Mouse (Mus musculus) MEL (cell line): Measurements from ENCODE around the gene Gm16181. TPM values are rescaled to one million over a fixed set of nuclear protein-coding genes. Genes with fewer than 3 reads are reported as not detected.

ENCODE experiments used
- DNase-seq: peaks from one replicate; pipeline ENCODE4 v3.0.0; 2011; ENCODE audit warnings: low read depth, low spot score
- H3K27ac ChIP-seq: 2 replicates; pipeline ENCODE4 v1.5.1; 2012; ENCODE audit warnings: low read depth, mild to moderate bottlenecking, control low read depth, low read length, moderate library complexity; ENCODE audit not compliant: control insufficient read depth
- H3K27me3 ChIP-seq, 2 experiments: fragments of 150-350 bp in 1 of 2; sonication (generic) in 1 of 2; 2 replicates each; pipeline ENCODE4 v1.6.1; 2012; ENCODE audit warnings: low read length in 2 of 2, mild to moderate bottlenecking in 2 of 2, improper control_type of control experiment in 1 of 2, moderate library complexity in 1 of 2; ENCODE audit not compliant: insufficient read depth in 2 of 2, control insufficient read depth in 1 of 2
- H3K36me3 ChIP-seq, 2 experiments: 2 replicates each; pipeline ENCODE4 v1.6.1; 2012 to 2014; ENCODE audit warnings: low read length in 2 of 2, improper control_type of control experiment in 1 of 2, inconsistent platforms in 1 of 2, mild to moderate bottlenecking in 1 of 2; ENCODE audit not compliant: insufficient read depth in 2 of 2, control insufficient read depth in 1 of 2
- H3K4me1 ChIP-seq, 2 experiments: fragments of 150-350 bp in 1 of 2; sonication (generic) in 1 of 2; 2 replicates each; pipeline ENCODE4 v1.6.1; 2012; ENCODE audit warnings: low read length in 2 of 2, improper control_type of control experiment in 1 of 2, mild to moderate bottlenecking in 1 of 2; ENCODE audit not compliant: insufficient read depth in 2 of 2, control insufficient read depth in 1 of 2
- H3K4me3 ChIP-seq, 2 experiments: fragments of 150-350 bp in 1 of 2; sonication (generic) in 1 of 2; 2 replicates each; pipeline ENCODE4 v1.5.1; 2012; ENCODE audit warnings: low read depth in 2 of 2, low read length in 2 of 2, mild to moderate bottlenecking in 2 of 2, moderate library complexity in 2 of 2, control low read depth in 1 of 2, improper control_type of control experiment in 1 of 2; ENCODE audit not compliant: control insufficient read depth in 1 of 2, insufficient read depth in 1 of 2
- H3K79me2 ChIP-seq: 2 replicates; pipeline ENCODE4 v1.6.1; 2012; ENCODE audit warnings: mild to moderate bottlenecking, low read length, moderate library complexity; ENCODE audit not compliant: control insufficient read depth, poor library complexity, insufficient read depth
- H3K9ac ChIP-seq: 2 replicates; pipeline ENCODE4 v1.6.1; 2012; ENCODE audit warnings: low read depth, mild to moderate bottlenecking, control low read depth, low read length, moderate library complexity; ENCODE audit not compliant: control insufficient read depth, poor library complexity, severe bottlenecking
- H3K9me3 ChIP-seq: fragments of 150-350 bp; sonication (generic); replicated peaks from 2 replicates; pipeline ENCODE4 v1.6.1; 2012; ENCODE audit warnings: mild to moderate bottlenecking, low read length, improper control_type of control experiment, moderate library complexity; ENCODE audit not compliant: insufficient read depth
- BHLHE40 ChIP-seq: IDR thresholded peaks from 2 replicates; pipeline ENCODE4 v1.6.1; 2012; ENCODE audit warnings: low read depth, mild to moderate bottlenecking, inconsistent platforms, low read length, improper control_type of control experiment, borderline replicate concordance
- CTCF ChIP-seq, 3 experiments: IDR thresholded peaks in 2 of 3; conservative IDR thresholded peaks in 1 of 3; 2 replicates each; pipeline ENCODE4 v1.5.1; 2011 to 2012; ENCODE audit warnings: low read length in 3 of 3, low read depth in 2 of 3, mild to moderate bottlenecking in 2 of 3, improper control_type of control experiment in 1 of 3, inconsistent platforms in 1 of 3, mixed read lengths in 1 of 3, moderate library complexity in 1 of 3; ENCODE audit not compliant: control insufficient read depth in 1 of 3, insufficient read depth in 1 of 3, poor library complexity in 1 of 3, severe bottlenecking in 1 of 3
- ELF1 ChIP-seq: IDR thresholded peaks from 2 replicates; pipeline ENCODE4 v1.6.1; 2014; ENCODE audit warnings: low read depth, mild to moderate bottlenecking, inconsistent platforms, low read length, improper control_type of control experiment, moderate library complexity
- EP300 ChIP-seq, 2 experiments: IDR thresholded peaks; 2 replicates each; pipeline ENCODE4 v1.6.1; 2011; ENCODE audit warnings: improper control_type of control experiment in 2 of 2, low read length in 2 of 2, low read depth in 1 of 2, mild to moderate bottlenecking in 1 of 2
- GATA1 ChIP-seq: IDR thresholded peaks from 2 replicates; pipeline ENCODE4 v1.6.1; 2011; ENCODE audit warnings: low read depth, low read length, improper control_type of control experiment
- HCFC1 ChIP-seq: IDR thresholded peaks from 2 replicates; pipeline ENCODE4 v1.6.1; 2012; ENCODE audit warnings: low read depth, mild to moderate bottlenecking, inconsistent platforms, low read length, improper control_type of control experiment, moderate library complexity
- JUND ChIP-seq: IDR thresholded peaks from 2 replicates; pipeline ENCODE4 v1.6.1; 2011; ENCODE audit warnings: low read depth, mild to moderate bottlenecking, improper control_type of control experiment, low read length
- MAX ChIP-seq: IDR thresholded peaks from 2 replicates; pipeline ENCODE4 v1.6.1; 2011; ENCODE audit warnings: low read length, improper control_type of control experiment
- MEF2A ChIP-seq: IDR thresholded peaks from 2 replicates; pipeline ENCODE4 v1.6.1; 2014; ENCODE audit warnings: low read depth, mild to moderate bottlenecking, inconsistent platforms, low read length, improper control_type of control experiment; ENCODE audit not compliant: poor library complexity, insufficient replicate concordance, severe bottlenecking; ENCODE audit errors: extremely low read depth
- MXI1 ChIP-seq: IDR thresholded peaks from 2 replicates; pipeline ENCODE4 v1.6.1; 2011; ENCODE audit warnings: mild to moderate bottlenecking, low read depth, low read length, improper control_type of control experiment
- MYB ChIP-seq: IDR thresholded peaks from 2 replicates; pipeline ENCODE4 v1.6.1; 2011; ENCODE audit warnings: mild to moderate bottlenecking, low read depth, low read length, improper control_type of control experiment
- MYC ChIP-seq: IDR thresholded peaks from 2 replicates; pipeline ENCODE4 v1.6.1; 2011; ENCODE audit warnings: low read depth, mild to moderate bottlenecking, low read length, improper control_type of control experiment, moderate library complexity
- POLR2A ChIP-seq, 2 experiments: IDR thresholded peaks; 2 replicates each; pipeline ENCODE4 v1.6.1; 2011 to 2012; ENCODE audit warnings: low read length in 2 of 2, mild to moderate bottlenecking in 2 of 2, control low read depth in 1 of 2, improper control_type of control experiment in 1 of 2, low read depth in 1 of 2, moderate library complexity in 1 of 2; ENCODE audit not compliant: control insufficient read depth in 1 of 2, insufficient read depth in 1 of 2, poor library complexity in 1 of 2
- RAD21 ChIP-seq: IDR thresholded peaks from 2 replicates; pipeline ENCODE4 v1.6.1; 2011; ENCODE audit warnings: mild to moderate bottlenecking, low read depth, low read length, improper control_type of control experiment
- SIN3A ChIP-seq: IDR thresholded peaks from 2 replicates; pipeline ENCODE4 v1.6.1; 2012; ENCODE audit warnings: low read length, improper control_type of control experiment, inconsistent platforms
- SMC3 ChIP-seq: IDR thresholded peaks from 2 replicates; pipeline ENCODE4 v1.6.1; 2011; ENCODE audit warnings: low read depth, low read length, improper control_type of control experiment
- TAL1 ChIP-seq: IDR thresholded peaks from 2 replicates; pipeline ENCODE4 v1.6.1; 2012; ENCODE audit warnings: mild to moderate bottlenecking, inconsistent platforms, low read length, moderate library complexity, mixed read lengths
- TBP ChIP-seq: IDR thresholded peaks from 2 replicates; pipeline ENCODE4 v1.8.0; 2011; ENCODE audit warnings: low read depth, low read length, improper control_type of control experiment
- TCF12 ChIP-seq: IDR thresholded peaks from 2 replicates; pipeline ENCODE4 v1.6.1; 2014; ENCODE audit warnings: low read depth, mild to moderate bottlenecking, inconsistent platforms, low read length, improper control_type of control experiment, moderate library complexity
- ZC3H11A ChIP-seq: IDR thresholded peaks from 2 replicates; pipeline ENCODE4 v1.6.1; 2012; ENCODE audit warnings: low read depth, mild to moderate bottlenecking, inconsistent platforms, low read length, improper control_type of control experiment
- ZKSCAN1 ChIP-seq: IDR thresholded peaks from 2 replicates; pipeline ENCODE4 v1.6.1; 2012; ENCODE audit warnings: low read depth, mild to moderate bottlenecking, inconsistent platforms, low read length, improper control_type of control experiment, moderate library complexity
- ZNF384 ChIP-seq: IDR thresholded peaks from 2 replicates; pipeline ENCODE4 v1.6.1; 2012; ENCODE audit warnings: low read depth, mild to moderate bottlenecking, inconsistent platforms, low read length, improper control_type of control experiment
- polyA plus RNA-seq, 2 experiments: library from polyadenylated mRNA; stranded (reverse) in 1 of 2; unstranded in 1 of 2; fragments of >175 nt in 1 of 2; fragments of >200 nt in 1 of 2; gene quantifications; 2 replicates each; pipeline versions ENCODE4 v1.2.1 to v1.2.4; 2012; ENCODE audit warnings: low replicate concordance in 2 of 2, low read depth in 1 of 2; ENCODE audit not compliant: insufficient read length in 2 of 2, insufficient read depth in 1 of 2, missing spikeins in 1 of 2
- total RNA-seq: library from RNA; depleted of rRNA; stranded (reverse); fragments of 300-350 nt; gene quantifications from 2 replicates; pipeline ENCODE4 v1.2.3, GENCODE M21; 2012

Gene Gm16181
- total and polyA plus RNA-seq, 3 experiments: 0.58 TPM; not detected in 2

DNA sequence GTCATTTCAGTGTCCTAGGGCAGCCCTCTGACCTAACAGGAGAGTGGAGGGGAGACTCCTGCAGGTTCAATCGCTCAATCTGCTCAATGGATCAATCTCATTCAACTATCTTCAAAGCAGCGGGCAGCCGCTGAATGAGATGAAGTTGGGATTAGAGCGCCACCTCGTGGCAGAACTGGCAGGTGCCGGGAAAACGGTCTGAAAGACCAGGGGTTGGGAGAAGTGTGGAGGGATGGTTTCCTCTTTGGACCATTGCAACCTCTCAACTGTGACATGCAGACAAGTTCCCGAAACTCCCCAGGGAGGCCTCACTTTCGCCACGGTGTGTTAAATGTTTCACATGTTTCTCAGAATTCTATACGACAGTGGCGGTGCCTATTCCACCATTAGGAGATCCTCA lies 11.4 kb downstream of the Gm16181 start:
- H3K36me3 ChIP-seq: peaks cover 6 to 13% of the 10 kb centered on the region in 2 experiments
- no peak overlapping the region for H3K9ac ChIP-seq
- H3K4me3 ChIP-seq: no peak overlapping the region
- H3K9me3 ChIP-seq: no peaks in the 10 kb centered on the region
- no peak overlapping the region for H3K27ac ChIP-seq
- H3K4me1 ChIP-seq: peaks cover 0 to 9% of the 10 kb centered on the region in 2 experiments; a peak in 2 of 4 replicates
- no peaks in the 10 kb centered on the region for H3K27me3 ChIP-seq
- TF ChIP-seq GATA1 (no peak), SMC3 (peak; percentile 96), ZC3H11A (peak; percentile 86), HCFC1 (0 out of 2 replicates have a peak, but pooled peaks have one; percentile 21), TAL1 (no peak), BHLHE40 (no peak), CTCF (IDR thresholded peaks at IDR 0.05 in 2 of 3, conservative IDR thresholded peaks at IDR 0.05 in 1 of 3; ENCODE audit: control insufficient read depth in 1 of 3, insufficient read depth in 1 of 3, low read depth in 2 of 3, low read length in 3 of 3, poor library complexity in 1 of 3, severe bottlenecking in 1 of 3) (peak; percentile 85 to 93 (median 89)), MYC (0 out of 2 replicates have a peak, but pooled peaks have one; percentile 37), ZNF384 (peak; percentile 24; the same call in 1 of the 2 replicates), MEF2A (no peak), MXI1 (no peak), JUND (no peak), SIN3A (peak; percentile 65; the same call in 1 of the 2 replicates), ELF1 (0 out of 2 replicates have a peak, but pooled peaks have one; percentile 13), RAD21 (peak; percentile 83), ZKSCAN1 (no peak), EP300 (IDR thresholded peaks at IDR 0.05; ENCODE audit: low read depth in 1 of 2, low read length in 2 of 2) (no peak), MAX (peak; percentile 29; the same call in 1 of the 2 replicates), MYB (no peak)
- peaks cover 27% of the 10 kb centered on the region for H3K79me2 ChIP-seq
- peak; percentile 78 for DNase-seq

- H3K9ac ChIP-seq: no peak overlapping the region
Observed at GRCm38 (mm10) chr17:35232659-35233058, 12.0 kb downstream of the Gm16181 start.

More at GRCm38 (mm10) chr17:35232659-35233058, 12.0 kb downstream of the Gm16181 start:
- TF ChIP-seq SMC3 (no peak), TCF12 (no peak), TBP (no peak), POLR2A (IDR thresholded peaks at IDR 0.05; ENCODE audit: control insufficient read depth in 1 of 2, insufficient read depth in 1 of 2, low read depth in 1 of 2, low read length in 2 of 2, poor library complexity in 1 of 2) (no peak)
- no peaks in the 10 kb centered on the region for H3K9me3 ChIP-seq
- peaks cover 0 to 9% of the 10 kb centered on the region in 2 experiments; a peak in 2 of 4 replicates for H3K4me1 ChIP-seq
- no peaks in the 10 kb centered on the region for H3K27me3 ChIP-seq
- peaks cover 6 to 13% of the 10 kb centered on the region in 2 experiments for H3K36me3 ChIP-seq
- H3K4me3 ChIP-seq: no peak overlapping the region
- no peak for DNase-seq
- peaks cover 27% of the 10 kb centered on the region for H3K79me2 ChIP-seq
- H3K27ac ChIP-seq: no peak overlapping the region
